Mouse (Mus musculus) frontal cortex, adult (tissue): Measurements from ENCODE around the gene Brf1.
A peak's percentile ranks its signal among the peaks of the same experiment; 100 is the strongest.

Source experiments
- ATAC-seq: cut with Nextera tagmentation; 2 replicates; pipeline ENCODE4 v1.9.2; 2017; ENCODE audit warnings: mild to moderate bottlenecking, moderate library complexity, mixed read lengths; ENCODE audit not compliant: low TSS enrichment

Brf1 gene

DNA sequence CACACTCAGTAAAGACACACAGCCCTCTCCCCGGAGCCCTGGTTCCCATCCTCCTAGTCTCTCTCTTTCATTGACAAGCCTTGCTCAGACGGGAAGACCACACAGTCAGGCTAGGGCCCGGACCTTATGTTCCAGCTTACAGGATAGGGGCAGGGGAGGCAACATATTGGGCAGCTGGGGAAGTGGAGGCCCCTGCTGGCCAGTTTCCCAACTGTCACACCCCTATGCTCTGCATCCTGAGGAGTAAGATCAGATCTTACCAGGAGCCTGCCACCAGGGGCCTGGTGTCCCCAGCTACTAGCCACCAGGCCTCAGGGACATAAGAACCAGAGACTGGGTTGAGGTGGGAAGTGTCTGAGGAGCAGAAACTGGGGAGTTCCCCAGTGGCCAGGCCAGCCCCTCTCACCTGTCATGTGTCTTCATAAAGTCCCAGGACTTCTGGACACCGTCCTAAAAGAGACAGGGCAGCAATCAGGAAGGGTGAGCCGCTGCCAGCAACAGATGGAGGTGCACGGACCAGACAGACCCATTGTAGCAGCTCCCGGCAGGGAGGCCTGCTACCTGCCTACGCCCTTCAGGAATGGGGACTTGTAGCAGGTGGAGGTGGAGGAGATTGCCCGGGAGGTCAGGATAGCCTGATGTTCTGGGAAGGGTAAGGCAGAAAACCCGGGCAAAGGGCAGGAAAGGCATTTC is 61.5 kb downstream of the Brf1 start:
- no peak for ATAC-seq

DNA sequence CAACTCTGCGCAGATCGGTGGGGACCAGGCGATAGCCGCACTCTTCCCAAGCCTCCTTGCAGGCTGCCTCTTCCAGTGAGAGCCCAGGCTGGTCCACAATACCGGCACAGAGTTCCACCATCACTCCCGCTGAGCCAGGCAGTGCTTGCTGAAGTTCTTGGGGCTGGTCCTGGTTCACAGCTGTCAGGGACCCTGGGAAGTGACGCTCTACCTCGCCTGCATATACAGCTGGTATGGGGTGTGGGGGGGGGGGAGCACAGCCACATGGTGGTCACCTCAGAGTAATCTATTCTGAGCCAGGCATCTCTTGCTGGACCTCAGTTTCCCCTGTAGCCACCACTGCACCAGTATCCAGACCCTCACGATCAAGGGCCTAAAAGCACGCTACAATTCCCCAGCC is 62.1 kb downstream of the Brf1 start:
- no peak for ATAC-seq

DNA sequence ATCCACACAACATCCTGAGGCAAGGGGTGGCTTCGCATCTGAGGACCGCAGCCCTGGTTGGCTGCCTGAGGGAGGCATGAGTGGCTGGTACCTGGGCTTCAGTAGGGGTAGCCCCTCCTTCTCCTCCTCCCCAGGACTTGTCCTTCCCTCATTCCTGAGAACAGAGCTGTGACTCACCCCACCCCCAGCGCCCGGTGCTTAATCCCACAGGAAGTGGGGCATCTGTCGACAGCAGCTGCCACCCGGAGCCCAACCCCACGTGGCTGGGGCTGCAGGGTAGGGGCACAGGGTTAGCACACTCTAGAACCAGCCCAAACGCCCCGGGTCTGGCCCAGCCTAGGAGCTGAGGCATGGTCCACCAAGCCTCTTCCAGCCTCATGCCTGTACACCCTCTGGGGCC is 62.6 kb downstream of the Brf1 start:
- ATAC-seq, result peak; percentile 11; the same call in 1 of the 2 replicates

DNA sequence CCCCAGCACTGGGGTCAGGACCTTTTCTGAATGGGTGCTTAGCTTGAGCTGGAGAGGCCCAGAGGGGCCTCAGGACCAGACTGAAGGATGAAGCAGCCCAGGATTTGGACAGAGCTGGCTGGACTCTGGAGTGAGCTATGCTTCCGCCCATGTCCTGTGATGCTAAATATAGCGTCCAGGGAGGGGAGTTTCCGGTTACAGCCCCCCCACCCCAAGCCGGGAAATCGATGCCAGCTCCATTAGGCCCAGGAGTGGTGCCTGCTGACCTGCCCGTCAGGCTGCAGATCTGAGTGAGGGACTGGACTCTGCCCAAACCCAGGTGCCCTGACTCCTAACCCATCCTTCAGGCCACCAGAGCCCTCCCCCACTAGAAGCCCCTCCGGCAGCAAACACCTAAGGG is 67.9 kb downstream of the Brf1 start:
- no peak for ATAC-seq

DNA sequence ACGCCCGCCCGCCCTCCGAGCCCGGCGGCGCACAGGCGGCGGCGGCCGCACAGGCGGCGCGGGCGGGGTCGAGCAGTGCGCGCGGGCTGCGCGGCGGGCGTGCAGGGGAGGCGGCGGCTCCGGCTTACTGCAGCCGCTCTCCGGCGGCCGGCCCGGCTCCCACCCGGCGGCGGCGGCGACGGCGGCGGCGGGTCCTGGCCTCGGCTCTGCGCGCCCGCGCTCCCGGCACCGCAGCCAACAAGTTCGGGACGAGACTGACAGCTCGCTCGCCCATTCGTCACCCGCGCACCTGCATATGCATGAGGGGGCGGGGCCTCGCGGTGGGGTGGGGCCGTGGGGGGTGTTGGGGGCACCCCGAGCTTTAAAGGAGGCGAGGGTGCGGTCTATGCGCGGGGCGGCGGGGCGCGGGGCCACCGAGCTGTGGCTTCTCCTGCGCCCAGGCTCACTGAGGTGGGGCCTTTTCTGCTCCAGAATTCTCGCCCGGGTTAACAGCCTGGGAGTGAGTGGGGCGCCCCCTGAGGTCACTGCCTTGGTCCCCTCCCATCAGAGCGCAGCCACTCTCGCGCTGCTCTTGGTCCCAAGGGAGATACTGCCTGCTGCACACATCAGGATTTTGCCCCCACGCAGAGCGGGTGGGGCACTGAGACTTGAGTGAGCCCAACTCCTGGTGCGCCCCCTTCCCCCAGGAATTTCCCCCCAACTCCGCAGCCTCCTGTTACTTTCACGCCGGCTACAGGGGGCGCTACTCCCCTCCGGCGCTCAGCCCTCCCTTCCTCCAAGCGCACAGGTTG is 70.7 kb downstream of the Brf1 start, which contains the start of gene Jag2:
Gene Jag2 (minus strand): TSS at position 215 of the 791 bp plus-strand sequence.
- ATAC-seq, result peak; percentile 39

DNA sequence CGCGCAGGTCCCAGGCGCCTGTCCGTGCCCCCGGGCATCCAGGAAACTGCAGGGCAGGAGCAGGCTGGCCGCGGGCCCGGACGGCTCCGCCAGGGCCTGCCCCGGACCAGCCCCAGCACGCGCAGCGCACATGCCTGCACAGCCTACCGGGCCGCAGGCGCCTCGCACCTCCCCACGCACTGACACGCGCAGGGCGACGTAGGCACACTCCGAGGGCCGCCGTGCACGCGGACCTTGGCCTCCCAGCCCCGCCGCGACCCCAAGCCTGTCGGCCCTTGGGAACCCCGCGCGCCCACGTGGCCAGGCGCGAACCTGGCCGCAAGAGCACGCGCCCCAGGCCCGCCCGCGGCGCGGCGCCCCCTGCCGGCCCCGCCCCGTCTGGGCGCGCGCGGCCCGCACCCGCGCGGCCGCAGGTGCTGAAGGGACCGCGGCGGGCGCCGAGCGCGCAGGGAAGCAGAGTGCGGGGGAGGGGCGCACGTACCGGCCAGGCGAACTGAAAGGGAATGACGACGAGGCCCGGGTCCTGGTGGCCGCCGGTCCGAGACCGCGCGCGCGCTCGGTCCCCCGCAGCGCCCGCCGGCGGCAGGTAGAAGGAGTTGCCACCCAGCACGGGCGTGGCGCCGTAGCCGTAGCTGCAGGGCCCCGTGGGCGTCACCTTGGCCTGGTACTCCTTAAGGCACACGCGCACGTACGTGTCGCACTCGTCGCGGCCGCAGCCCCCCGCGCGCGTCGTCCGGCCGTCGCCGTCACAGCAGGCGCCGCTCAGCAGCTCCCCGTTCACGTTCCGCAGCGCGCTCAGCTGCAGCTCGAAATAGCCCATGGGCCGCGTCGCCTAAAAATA is 71.9 kb downstream of the Brf1 start:
- ATAC-seq, result peak; percentile 45

DNA sequence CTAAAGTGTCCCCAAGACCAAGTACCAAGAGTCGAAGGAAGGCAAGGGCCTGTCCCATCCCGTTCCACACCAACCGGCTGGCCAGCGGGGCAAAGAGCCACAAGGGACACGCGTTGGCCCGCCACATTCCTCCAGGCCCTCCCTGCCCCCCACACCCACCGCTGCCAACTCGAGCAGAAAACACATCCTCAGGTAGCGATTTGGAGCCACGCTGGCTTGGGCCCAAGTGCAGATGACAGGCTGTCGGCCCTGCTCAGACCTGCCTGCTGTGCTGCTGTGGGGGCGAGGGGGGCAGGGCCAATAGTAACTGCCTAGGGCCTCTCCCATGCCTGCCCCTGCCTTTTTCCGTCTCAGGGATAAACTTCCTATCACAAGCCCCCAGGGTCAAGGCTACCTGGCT is 73.2 kb downstream of the Brf1 start:
- no peak for ATAC-seq

DNA sequence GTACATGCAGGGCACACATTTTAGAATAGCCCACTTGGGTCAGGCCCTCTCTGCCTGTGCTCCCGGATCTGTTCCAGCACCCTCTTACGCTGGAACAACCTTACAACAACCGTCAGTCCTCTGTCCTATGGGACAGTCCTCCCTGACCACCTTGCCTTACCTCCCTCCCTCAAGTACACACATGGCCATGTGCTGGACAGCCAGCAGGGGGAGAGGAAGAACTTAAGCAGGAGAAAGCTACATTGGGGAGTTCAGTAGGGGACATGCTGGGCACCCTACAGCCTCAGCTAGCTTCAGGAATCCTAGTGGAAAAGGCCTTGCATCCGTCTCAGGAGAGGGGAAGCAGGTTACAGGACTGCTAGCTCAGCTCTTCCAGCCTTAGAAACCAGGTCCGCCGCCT is 74.6 kb downstream of the Brf1 start:
- ATAC-seq, result no peak

DNA sequence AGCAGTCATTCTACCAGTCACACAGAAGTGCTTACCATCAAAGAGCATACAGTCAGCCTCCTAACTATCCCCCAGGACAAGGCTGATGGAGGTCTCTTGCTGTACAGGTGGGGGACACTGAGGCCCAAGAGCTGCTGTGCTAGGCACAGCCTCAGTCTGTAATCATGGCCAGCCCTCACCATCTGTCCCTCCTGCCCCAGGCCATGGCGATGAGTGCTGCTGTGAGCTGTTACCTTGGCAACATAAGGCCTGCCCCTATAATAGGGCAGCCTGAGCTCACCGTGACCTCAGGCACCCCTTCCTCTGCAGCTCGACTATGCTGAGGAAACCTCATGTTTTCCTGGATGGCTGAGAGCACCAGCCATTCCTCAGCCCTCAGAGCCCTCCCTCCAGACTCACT is 78.0 kb downstream of the Brf1 start:
- no peak for ATAC-seq

DNA sequence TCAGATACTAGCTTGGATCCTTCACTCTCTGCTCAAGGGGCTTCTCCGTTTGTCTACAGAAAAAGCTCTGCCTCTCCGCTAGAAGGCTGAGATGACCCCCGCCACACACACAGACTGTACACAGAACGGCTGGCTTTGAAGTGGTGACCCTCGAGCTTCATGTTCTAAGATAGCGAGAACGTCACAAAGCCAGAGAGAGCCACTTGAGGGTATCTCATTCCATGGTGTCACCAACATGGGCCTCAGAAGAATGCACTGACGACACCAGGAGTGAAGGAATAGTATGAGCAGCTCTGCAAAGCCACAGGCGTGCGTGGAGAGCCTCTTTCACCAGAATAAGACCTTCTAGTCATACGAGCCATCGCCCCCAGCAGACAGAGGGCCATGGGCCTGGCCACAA is 79.0 kb downstream of the Brf1 start:
- ATAC-seq, result no peak

DNA sequence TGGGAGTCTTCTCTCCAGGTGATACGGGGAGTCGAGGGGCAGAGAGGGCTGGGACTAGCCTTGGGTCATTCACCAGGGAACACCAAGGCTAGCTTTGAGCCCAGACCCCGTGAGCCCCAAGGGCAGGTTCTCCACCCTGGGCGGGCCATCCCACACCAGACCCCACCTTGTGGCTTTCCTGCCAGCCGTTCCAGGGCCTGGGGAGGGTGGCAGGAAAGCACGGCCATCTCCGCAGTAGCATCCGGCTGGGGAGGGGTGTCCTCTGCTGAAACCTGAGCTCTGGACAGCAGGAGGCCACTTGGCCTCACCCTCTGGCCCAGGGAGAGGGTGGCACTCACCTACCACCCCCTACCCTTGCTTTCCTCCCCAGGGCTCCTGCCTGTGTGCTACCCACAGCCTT is 82.6 kb downstream of the Brf1 start:
- ATAC-seq, result no peak

DNA sequence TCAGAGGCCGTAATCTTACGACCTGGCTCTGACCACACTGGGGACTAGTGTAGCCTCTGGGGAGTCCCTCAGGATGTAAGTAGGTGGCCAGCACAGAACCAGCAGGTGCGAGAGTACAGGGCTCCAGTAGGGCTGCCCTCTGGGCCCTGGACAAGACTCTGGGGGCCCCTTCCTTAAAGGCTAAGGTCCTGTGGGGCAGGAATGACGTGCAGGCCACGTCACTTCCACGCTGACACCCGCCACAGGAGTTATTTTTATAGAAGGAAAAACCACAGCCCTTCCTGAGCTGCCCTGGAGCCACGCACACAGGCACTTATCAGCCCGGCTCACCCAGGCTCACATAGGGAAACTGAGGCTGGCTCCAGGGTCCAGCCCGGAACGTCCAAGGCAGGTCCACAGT is 83.0 kb downstream of the Brf1 start:
- ATAC-seq, result no peak

DNA sequence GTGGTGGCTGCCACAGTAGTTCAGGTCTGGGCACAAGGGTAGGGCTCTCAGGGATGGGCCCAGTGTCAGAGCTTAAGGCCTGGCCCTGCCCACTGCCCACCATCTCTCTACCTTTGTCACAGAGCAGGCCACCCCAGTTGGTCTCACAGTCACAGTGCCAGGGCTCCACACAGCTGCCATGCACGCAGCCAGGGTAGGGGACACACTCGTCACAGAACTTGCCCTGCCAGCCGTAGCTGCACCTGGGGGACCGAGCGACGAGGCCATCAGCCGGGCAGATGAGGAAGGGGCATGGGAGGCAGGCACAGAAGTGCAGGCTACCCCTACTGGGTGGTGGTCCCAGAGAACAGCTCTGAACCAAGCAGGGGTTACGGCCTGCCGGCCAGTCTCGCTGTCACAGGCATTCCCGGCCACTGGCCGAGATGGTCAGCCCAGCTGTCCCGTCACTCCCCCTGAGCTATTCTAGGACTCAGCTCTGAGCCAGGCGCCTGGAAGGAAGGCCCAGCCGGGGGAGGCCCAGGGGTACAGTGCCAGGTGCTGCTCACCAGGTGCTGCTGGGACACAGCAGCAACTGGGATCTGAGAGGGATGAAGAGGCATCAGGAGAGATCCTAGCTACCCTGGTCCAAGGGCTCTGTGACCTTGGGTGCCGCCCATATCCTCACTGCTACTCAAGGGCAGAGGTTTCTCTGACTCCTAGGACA is 83.7 kb downstream of the Brf1 start:
- ATAC-seq, result no peak

DNA sequence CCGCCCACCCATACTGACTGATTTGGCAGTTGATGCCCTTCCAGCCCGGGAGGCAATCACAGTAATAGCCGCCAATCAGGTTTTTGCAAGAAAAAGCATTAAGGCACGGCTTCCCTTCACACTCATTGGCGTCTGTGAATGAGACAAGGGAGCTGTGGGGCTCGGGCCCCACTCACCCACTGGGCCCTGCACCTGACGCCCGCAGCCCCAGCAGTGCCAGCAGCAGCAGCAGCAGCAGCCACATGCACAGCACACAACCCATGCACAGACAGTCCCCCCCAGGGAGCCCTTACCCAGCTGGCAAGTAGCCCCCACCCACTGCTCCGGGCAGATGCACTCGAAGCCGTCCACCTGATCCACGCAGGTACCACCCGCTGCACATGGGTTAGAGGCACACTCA is 84.9 kb downstream of the Brf1 start:
- ATAC-seq, result no peak

DNA sequence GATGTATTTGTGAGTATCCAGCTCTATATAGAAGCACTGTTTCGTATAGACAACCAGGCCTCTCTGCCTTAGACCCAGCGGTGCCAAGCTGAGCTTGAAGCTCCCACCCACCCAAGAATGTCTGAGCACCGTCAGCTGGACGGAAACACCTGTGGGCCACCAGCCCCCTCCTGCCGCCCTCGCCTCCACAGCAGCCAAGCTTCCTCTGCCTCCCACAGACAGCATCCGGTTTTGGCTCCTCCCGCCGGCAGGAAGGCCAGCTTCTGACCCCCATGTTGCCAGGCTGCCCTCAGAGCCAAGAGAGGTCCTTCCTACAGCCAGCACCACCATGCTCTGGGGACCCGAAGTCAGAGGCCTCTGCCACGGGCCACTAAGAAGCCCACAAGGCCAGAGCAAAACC is 86.0 kb downstream of the Brf1 start:
- ATAC-seq, result no peak

DNA sequence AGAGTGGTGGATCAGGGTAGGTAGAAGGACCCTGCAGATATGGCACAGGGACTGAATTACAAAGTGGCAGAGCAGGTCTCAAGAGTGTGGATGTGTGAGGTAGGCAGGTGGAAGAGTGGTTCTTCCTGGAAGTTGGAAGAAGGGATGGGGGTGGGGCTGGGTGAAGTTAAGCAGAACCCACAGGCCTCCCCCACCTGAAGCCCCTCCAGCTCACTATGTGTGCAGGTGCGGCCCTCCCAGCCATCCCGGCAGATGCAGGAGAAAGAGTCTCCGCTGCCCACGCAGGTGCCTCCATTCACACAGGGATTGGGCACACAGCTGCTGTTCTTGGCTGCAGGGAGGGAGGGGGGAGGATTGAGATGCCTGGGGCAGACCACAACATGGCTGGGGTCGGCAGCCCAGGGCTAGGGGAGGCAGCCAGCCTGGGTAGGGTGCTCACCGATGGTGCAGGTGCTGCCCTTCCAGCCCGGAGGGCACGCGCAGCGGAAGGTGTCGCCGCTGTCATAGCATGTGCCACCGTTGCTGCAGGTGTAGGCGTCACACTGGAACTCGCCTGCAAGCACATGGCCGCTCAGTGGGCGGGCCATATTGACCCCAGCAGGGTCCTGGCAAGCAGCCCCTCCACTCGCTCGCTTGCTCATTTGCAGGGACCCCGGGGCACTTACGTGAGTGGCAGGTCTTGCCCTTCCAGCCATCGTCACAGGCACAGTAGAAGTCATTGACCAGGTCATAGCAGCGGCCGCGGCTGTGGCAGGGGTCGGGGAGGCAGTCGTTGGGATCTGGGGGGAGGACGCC is 87.4 kb downstream of the Brf1 start:
- no peak for ATAC-seq

DNA sequence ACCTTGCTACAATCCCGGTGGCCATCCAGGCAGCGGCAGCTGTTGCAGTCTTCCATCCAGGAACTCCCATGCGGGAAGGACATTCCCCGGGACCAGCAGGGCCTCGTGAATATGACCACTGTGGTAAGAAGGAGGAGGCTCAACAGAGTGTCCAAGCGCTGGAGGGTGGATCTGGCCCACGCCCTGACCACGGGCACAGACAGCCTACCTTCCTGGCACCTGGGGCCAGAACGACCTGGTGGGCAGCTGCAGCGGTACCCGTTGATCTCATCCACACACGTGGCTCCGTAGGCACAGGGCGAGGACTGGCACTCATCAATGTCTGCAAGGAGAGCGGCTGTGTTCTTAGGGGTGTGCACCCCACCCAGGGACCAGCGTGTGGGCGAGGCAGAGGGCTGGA is 88.8 kb downstream of the Brf1 start:
- no peak for ATAC-seq
